Mouse (Mus musculus) heart, adult 2 months (tissue): Measurements from ENCODE around the gene Fmo6.

Source experiments
- CTCF ChIP-seq: fragments of 200-600 bp; IDR thresholded peaks from 2 replicates; pipeline ENCODE4 v1.8.1; 2022; ENCODE audit warnings: antibody characterized with exemption, mild to moderate bottlenecking, moderate library complexity
- EP300 ChIP-seq: fragments of 200-500 bp; IDR thresholded peaks from 2 replicates; pipeline ENCODE4 v1.6.1; 2011; ENCODE audit warnings: low read depth, low read length, control low read depth; ENCODE audit not compliant: insufficient read depth
- POLR2A ChIP-seq: fragments of 200-500 bp; IDR thresholded peaks from 2 replicates; pipeline ENCODE4 v1.6.1; 2011; ENCODE audit warnings: mild to moderate bottlenecking, low read depth, low read length, control low read depth; ENCODE audit not compliant: insufficient read depth

GRCm38 (mm10) chr1:162888646-162889045, 48.7 kb downstream of the Fmo6 start:
- TF ChIP-seq CTCF, result no peak
- TF ChIP-seq POLR2A, result no peak
- no peak for TF ChIP-seq EP300
